Mouse (Mus musculus) ES-E14 (cell line): Measurements from ENCODE around the gene Pde4d.

Experiments used
- CHD2 ChIP-seq: IDR thresholded peaks from 2 replicates; pipeline ENCODE4 v1.6.1; 2014; ENCODE audit warnings: mild to moderate bottlenecking, low read depth, low read length, inconsistent platforms
- HCFC1 ChIP-seq: IDR thresholded peaks from 2 replicates; pipeline ENCODE4 v1.6.1; 2012; ENCODE audit warnings: low read length, inconsistent platforms, borderline replicate concordance; ENCODE audit not compliant: insufficient read depth
- ZC3H11A ChIP-seq: IDR thresholded peaks from 2 replicates; pipeline ENCODE4 v1.6.1; 2012; ENCODE audit warnings: low read depth, mild to moderate bottlenecking, inconsistent platforms, low read length, borderline replicate concordance

DNA sequence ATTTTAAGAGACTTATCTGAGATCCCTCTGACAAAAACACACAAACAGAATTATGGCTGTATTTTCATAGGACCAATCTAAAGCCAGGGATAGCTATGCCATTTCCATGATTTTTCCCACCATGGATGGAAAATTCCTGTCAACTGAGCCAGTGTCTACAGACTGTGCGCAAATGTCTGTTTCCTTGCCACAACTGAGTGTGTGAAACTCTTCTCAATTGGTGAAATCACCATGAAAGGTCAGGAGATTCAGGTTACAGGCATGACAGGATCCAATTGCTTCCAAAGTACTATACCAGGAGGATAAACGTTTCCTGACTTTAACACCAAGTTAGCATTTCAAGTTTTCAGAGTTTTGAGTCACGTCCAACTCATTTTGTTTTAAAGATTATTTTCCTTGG, 1213.0 kb downstream of the Pde4d start:
- no peak for TF ChIP-seq CHD2
- no peak for TF ChIP-seq HCFC1
- no peak for TF ChIP-seq ZC3H11A
